Mouse (Mus musculus) heart, postnatal 0 days (tissue): ENCODE measurements around the gene Schip1. TPM values are rescaled to one million over a fixed set of nuclear protein-coding genes. Genes with fewer than 3 reads are reported as not detected.

ENCODE experiments used
- ATAC-seq: fragments of 200-750 bp; cut with Nextera tagmentation; 2 replicates; pipeline ENCODE4 v1.8.0; 2017; ENCODE audit warnings: low read depth, moderate number of reproducible peaks, moderate library complexity; ENCODE audit not compliant: insufficient read depth
- DNase-seq: peaks from one replicate; pipeline ENCODE4 v3.0.0-alpha.2; 2016; ENCODE audit warnings: low spot score
- H3K27ac ChIP-seq: fragments of 300-500 bp; sonication (generic); 2 replicates; pipeline ENCODE4 v1.5.1; 2014; ENCODE audit warnings: low read depth, mild to moderate bottlenecking
- H3K27me3 ChIP-seq: fragments of 300-500 bp; sonication (generic); 2 replicates; pipeline ENCODE4 v1.6.1; 2014; ENCODE audit warnings: low read length, mixed read lengths; ENCODE audit not compliant: control insufficient read depth, insufficient read depth
- H3K36me3 ChIP-seq: fragments of 300-500 bp; sonication (generic); replicated peaks from 2 replicates; pipeline ENCODE4 v1.6.1; 2014; ENCODE audit warnings: low read length, mixed read lengths; ENCODE audit not compliant: control insufficient read depth, insufficient read depth
- H3K4me1 ChIP-seq: fragments of 300-500 bp; sonication (generic); 2 replicates; pipeline ENCODE4 v1.6.1; 2014; ENCODE audit warnings: antibody characterized with exemption; ENCODE audit not compliant: control insufficient read depth, insufficient read depth
- H3K4me2 ChIP-seq: fragments of 300-500 bp; sonication (generic); 2 replicates; pipeline ENCODE4 v1.6.1; 2014; ENCODE audit warnings: low read depth, mild to moderate bottlenecking, low read length, moderate library complexity
- H3K4me3 ChIP-seq: fragments of 300-500 bp; sonication (generic); 2 replicates; pipeline ENCODE4 v1.5.1; 2014; ENCODE audit warnings: low read depth, low read length
- H3K9ac ChIP-seq: fragments of 300-500 bp; sonication (generic); replicated peaks from 2 replicates; pipeline ENCODE4 v1.6.1; 2014; ENCODE audit warnings: low read depth, low read length, mixed read lengths
- H3K9me3 ChIP-seq: fragments of 300-500 bp; sonication (generic); replicated peaks from 2 replicates; pipeline ENCODE4 v1.6.1; 2016; ENCODE audit warnings: low read length; ENCODE audit not compliant: control insufficient read depth
- CTCF ChIP-seq: IDR thresholded peaks from 2 replicates; pipeline ENCODE4 v1.5.1; 2016; ENCODE audit warnings: antibody characterized with exemption, control low read depth, low read depth
- EP300 ChIP-seq: IDR thresholded peaks from 2 replicates; pipeline ENCODE4 v1.6.1; 2016; ENCODE audit warnings: antibody characterized with exemption, low read depth
- WGBS: fragments of 180-500 bp; shearing (Covaris S2); extraction: QIAGEN DNeasy Blood & Tissue Kit; methylation state at CpG from one replicate; pipeline ENCODE4 v1.1.7; 2014; 5-methylcytosine and 5-hydroxymethylcytosine counted together
- polyA plus RNA-seq: library from polyadenylated mRNA; unstranded; fragments of >200 nt; fragmentation: Nextera tagmentation; extraction: Ambion mirVana; gene quantifications from 2 replicates; pipeline ENCODE4 v1.2.1, GENCODE M21; 2015
- total RNA-seq: library from RNA; depleted of rRNA; stranded (reverse); fragments of >200 nt; gene quantifications from 2 replicates; pipeline ENCODE4 v1.2.3, GENCODE M21; 2014; ENCODE audit warnings: low replicate concordance

The Schip1 gene
- total and polyA plus RNA-seq, 2 experiments from 2014 or later: 58.4 to 74.3 TPM

GRCm38 (mm10) chr3:68189100-68189499, 124.5 kb downstream of the Schip1 start:
- H3K27ac ChIP-seq: no peak overlapping the region
- no peaks in the 10 kb centered on the region for H3K9me3 ChIP-seq
- ATAC-seq (no peak), DNase-seq (no peak)
- no peaks in the 10 kb centered on the region for H3K4me1 ChIP-seq
- TF ChIP-seq CTCF (no peak), EP300 (no peak)
- H3K4me3 ChIP-seq: no peak overlapping the region
- H3K36me3 ChIP-seq: no peaks in the 10 kb centered on the region
- 53% methylated on average over 2 of the region's 2 CpGs for WGBS
- H3K9ac ChIP-seq: no peak overlapping the region
- no peaks in the 10 kb centered on the region for H3K27me3 ChIP-seq
- H3K4me2 ChIP-seq: no peak overlapping the region

GRCm38 (mm10) chr3:68196933-68197332, 132.3 kb downstream of the Schip1 start:
- Histone ChIP-seq H3K27me3 (no peaks in the 10 kb centered on the region), H3K9me3 (no peaks in the 10 kb centered on the region), H3K9ac (no peak overlapping the region), H3K36me3 (no peaks in the 10 kb centered on the region), H3K4me2 (no peak overlapping the region), H3K4me3 (no peak overlapping the region), H3K27ac (no peak overlapping the region), H3K4me1 (no peaks in the 10 kb centered on the region)
- no peak for DNase-seq
- ATAC-seq: no peak
- TF ChIP-seq CTCF: no peak
- TF ChIP-seq EP300: no peak
- 76% methylated on average over 1 of the region's 1 CpGs for WGBS

- Histone ChIP-seq H3K27me3 (no peaks in the 10 kb centered on the region), H3K4me2 (no peak overlapping the region), H3K4me3 (no peak overlapping the region), H3K4me1 (no peaks in the 10 kb centered on the region), H3K36me3 (no peaks in the 10 kb centered on the region), H3K9ac (no peak overlapping the region), H3K27ac (no peak overlapping the region), H3K9me3 (no peaks in the 10 kb centered on the region)
- DNase-seq: no peak
- 28% methylated on average over 1 of the region's 1 CpGs for whole genome bisulfite sequencing
- no peak for ATAC-seq
- TF ChIP-seq EP300: no peak
- TF ChIP-seq CTCF: no peak
Observed at GRCm38 (mm10) chr3:68201214-68201613, 136.6 kb downstream of the Schip1 start.

GRCm38 (mm10) chr3:68202162-68202902, 137.7 kb downstream of the Schip1 start:
- 54% methylated on average over 4 of the region's 4 CpGs for WGBS
- no peaks in the 10 kb centered on the region for H3K36me3 ChIP-seq
- no peaks in the 10 kb centered on the region for H3K9me3 ChIP-seq
- TF ChIP-seq CTCF (no peak), EP300 (no peak)
- H3K27me3 ChIP-seq: no peaks in the 10 kb centered on the region
- H3K9ac ChIP-seq: no peak overlapping the region
- no peak for ATAC-seq
- H3K4me3 ChIP-seq: no peak overlapping the region
- no peaks in the 10 kb centered on the region for H3K4me1 ChIP-seq
- no peak overlapping the region for H3K4me2 ChIP-seq
- no peak overlapping the region for H3K27ac ChIP-seq
- DNase-seq: no peak

DNA sequence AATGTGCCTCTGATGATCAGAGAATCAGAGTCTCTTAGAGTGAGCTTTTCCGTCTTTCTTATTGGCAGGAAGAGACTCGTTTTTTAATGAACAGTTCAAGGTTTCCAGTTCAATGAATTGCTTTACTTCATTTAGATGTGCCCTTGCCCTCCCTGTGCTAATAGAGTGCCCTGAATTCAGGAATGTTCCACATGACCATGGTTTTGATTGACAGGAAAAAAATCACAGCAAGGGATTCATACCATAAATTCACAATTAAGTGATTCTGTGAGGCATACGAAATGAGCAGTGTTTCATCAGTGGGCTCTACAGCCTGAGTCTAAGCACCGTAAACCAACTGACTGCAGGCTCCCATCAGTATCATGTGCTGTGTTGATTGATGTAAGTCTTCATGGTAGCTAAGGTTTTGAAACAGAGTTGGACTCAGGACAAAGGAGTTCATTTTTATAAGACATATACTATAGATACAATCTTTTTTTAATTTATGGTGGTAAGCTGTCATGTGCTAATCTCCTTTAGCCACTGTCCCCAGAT, 139.4 kb downstream of the Schip1 start:
- TF ChIP-seq EP300: no peak
- no peak for TF ChIP-seq CTCF
- no peaks in the 10 kb centered on the region for H3K36me3 ChIP-seq

More for the DNA sequence above, 139.4 kb downstream of the Schip1 start:
- Histone ChIP-seq H3K9me3 (no peaks in the 10 kb centered on the region), H3K27me3 (no peaks in the 10 kb centered on the region), H3K9ac (no peak overlapping the region), H3K27ac (no peak overlapping the region), H3K4me3 (no peak overlapping the region), H3K4me1 (no peaks in the 10 kb centered on the region), H3K4me2 (no peak overlapping the region)
- 71% methylated on average over 4 of the region's 4 CpGs for WGBS
- no peak for DNase-seq
- ATAC-seq: no peak
